Comparison of ENCODE assay signal across 8 mouse cellular contexts in the genomic region with DNA sequence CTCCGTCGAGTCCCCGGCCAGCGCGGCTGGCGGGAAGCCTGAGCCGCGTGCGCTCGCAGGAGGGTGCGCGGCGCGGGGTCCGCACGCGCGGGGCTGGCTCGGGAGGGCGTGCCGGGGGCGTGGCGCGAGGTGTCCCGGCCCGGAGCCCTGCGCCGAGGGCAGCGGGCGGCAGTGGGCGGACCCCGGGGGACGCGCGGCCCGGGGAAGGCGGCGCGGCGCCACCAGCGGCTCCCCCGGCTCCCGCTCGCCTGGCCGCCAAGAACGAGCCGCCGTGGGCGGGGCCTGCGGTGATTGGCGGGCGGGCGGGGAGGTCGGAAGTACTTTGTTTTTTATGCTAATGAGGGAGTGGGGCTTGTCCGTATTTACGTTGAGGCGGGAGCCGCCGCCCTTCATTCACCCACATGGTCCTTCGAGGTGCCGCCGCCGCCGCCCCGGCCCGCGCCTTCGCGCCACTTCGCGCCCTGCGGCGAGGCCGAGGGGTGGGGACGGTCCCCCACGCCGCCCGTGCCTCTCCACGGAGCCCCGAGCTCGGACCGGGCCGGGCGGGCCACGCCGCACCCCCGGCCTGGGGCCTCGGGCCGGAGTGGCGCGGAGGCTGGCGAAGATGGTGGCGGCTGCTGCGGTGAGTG. TPM values are rescaled to one million over a fixed set of nuclear protein-coding genes. Genes with fewer than 3 reads are reported as not detected.
A peak's percentile ranks its signal among the peaks of the same experiment; 100 is the strongest.
DNase-seq lines count a peak whose midpoint lies in the region; ATAC-seq lines count a peak whose summit lies in the region.

No protein-coding gene starts in this region.

- peak; percentile 93 for DNase-seq in CD4-positive, CD25-positive, alpha-beta regulatory T cell, adult 2 months (ENCODE audit: low read depth, low spot score)
- peak; percentile 64 for DNase-seq in brain, adult 2 months (ENCODE audit: low read depth, low spot score)
- DNase-seq in kidney, postnatal 10 days = peak; percentile 94
- peak; percentile 23 for DNase-seq in telencephalon, adult 2 months (ENCODE audit: low read depth, low spot score)

- ATAC-seq in heart, embryonic 13.5 days (ENCODE audit: extremely low read depth, insufficient number of reproducible peaks, low FRiP score, low TSS enrichment) = peak; percentile 79
- peak; percentile 82 for ATAC-seq in liver, embryonic 16.5 days (ENCODE audit: low read depth)
- peak; percentile 83 for ATAC-seq in neural tube, embryonic 13.5 days (ENCODE audit: low read depth)

- peak overlapping the region; percentile 96 for H3K27ac ChIP-seq in heart, embryonic 13.5 days (replicated peaks)
- peak overlapping the region; percentile 86 for H3K27ac ChIP-seq in liver, embryonic 16.5 days (ENCODE audit: low read length)
- H3K27ac ChIP-seq in neural tube, embryonic 13.5 days (replicated peaks) = peak overlapping the region; percentile 97

- under 1% methylated on average over 60 of the region's 94 CpGs for WGBS in heart, embryonic 13.5 days
- under 1% methylated on average over 67 of the region's 94 CpGs for WGBS in liver, embryonic 16.5 days (ENCODE audit: insufficient replicate concordance)
- under 1% methylated on average over 92 of the region's 94 CpGs for WGBS in neural tube, embryonic 13.5 days

- H3K4me3 ChIP-seq in erythroblast, embryonic 14.5 days (replicated peaks) = peak overlapping the region; percentile 80
- peak overlapping the region; percentile 89 for H3K4me3 ChIP-seq in heart, embryonic 13.5 days
- peak overlapping the region; percentile 83 for H3K4me3 ChIP-seq in liver, embryonic 16.5 days (ENCODE audit: low read depth, low read length)
- H3K4me3 ChIP-seq in neural tube, embryonic 13.5 days = peak overlapping the region; percentile 87

- H3K9ac ChIP-seq in heart, embryonic 13.5 days = peak overlapping the region; percentile 99
- peak overlapping the region; percentile 84 for H3K9ac ChIP-seq in liver, embryonic 16.5 days (ENCODE audit: low read depth, low read length)
- H3K9ac ChIP-seq in neural tube, embryonic 13.5 days = peak overlapping the region; percentile 97

- peaks cover 31% of the 10 kb centered on the region for H3K4me1 ChIP-seq in erythroblast, embryonic 14.5 days (ENCODE audit: control insufficient read depth)
- H3K4me1 ChIP-seq in heart, embryonic 13.5 days = peaks cover 30% of the 10 kb centered on the region
- H3K4me1 ChIP-seq in liver, embryonic 16.5 days (ENCODE audit: control insufficient read depth, low read depth, low read length) = peaks cover 20% of the 10 kb centered on the region
- peaks cover 39% of the 10 kb centered on the region for H3K4me1 ChIP-seq in neural tube, embryonic 13.5 days (replicated peaks)

- no peaks in the 10 kb centered on the region for H3K9me3 ChIP-seq in erythroblast, embryonic 14.5 days (ENCODE audit: control insufficient read depth, low read length)
- H3K9me3 ChIP-seq in heart, embryonic 13.5 days = no peaks in the 10 kb centered on the region
- H3K9me3 ChIP-seq in liver, embryonic 16.5 days (replicated peaks; ENCODE audit: control insufficient read depth, low read length) = no peaks in the 10 kb centered on the region
- H3K9me3 ChIP-seq in neural tube, embryonic 13.5 days = no peaks in the 10 kb centered on the region

- peaks cover 31% of the 10 kb centered on the region for H3K36me3 ChIP-seq in erythroblast, embryonic 14.5 days (ENCODE audit: control insufficient read depth)
- H3K36me3 ChIP-seq in heart, embryonic 13.5 days = peaks cover 29% of the 10 kb centered on the region
- H3K36me3 ChIP-seq in liver, embryonic 16.5 days (ENCODE audit: control insufficient read depth, insufficient read depth) = peaks cover 17% of the 10 kb centered on the region
- peaks cover 25% of the 10 kb centered on the region for H3K36me3 ChIP-seq in neural tube, embryonic 13.5 days

- H3K27me3 ChIP-seq in erythroblast, embryonic 14.5 days (ENCODE audit: control insufficient read depth) = peaks cover 12% of the 10 kb centered on the region
- no peaks in the 10 kb centered on the region for H3K27me3 ChIP-seq in heart, embryonic 13.5 days (replicated peaks)
- no peaks in the 10 kb centered on the region for H3K27me3 ChIP-seq in liver, embryonic 16.5 days (ENCODE audit: control insufficient read depth, insufficient read depth, low read depth, low read length)
- peaks cover 5% of the 10 kb centered on the region for H3K27me3 ChIP-seq in neural tube, embryonic 13.5 days

- H3K4me2 ChIP-seq in heart, embryonic 13.5 days = peak overlapping the region; percentile 97
- peak overlapping the region; percentile 96 for H3K4me2 ChIP-seq in liver, embryonic 16.5 days (ENCODE audit: low read depth, low read length)
- H3K4me2 ChIP-seq in neural tube, embryonic 13.5 days = peak overlapping the region; percentile 89

RNA-seq across cellular contexts. Expression of a gene that starts 51.3 kb away (rescaled TPM):
- not detected in 2 replicates for polyA plus RNA-seq in erythroblast, embryonic 14.5 days (2012)
- polyA plus RNA-seq in heart, embryonic 13.5 days (2015; fragmentation: Nextera tagmentation; extraction: Ambion mirVana) = 0.19 and 0.43 TPM in 2 replicates
- polyA plus RNA-seq in liver, embryonic 16.5 days (2015; fragmentation: Nextera tagmentation; extraction: Ambion mirVana) = 0.05 and 0.15 TPM in 2 replicates
- 6.7 and 7.1 TPM in 2 replicates for polyA plus RNA-seq in neural tube, embryonic 13.5 days (2015; fragmentation: Nextera tagmentation; extraction: Ambion mirVana)

Comparison
In these comparisons a context has a peak if more than half of its experiments do, and no peak if none do; other contexts are left out.
1. Peak in every context shown above with its lines: DNase-seq, ATAC-seq, H3K4me3 ChIP-seq and H3K27ac ChIP-seq.
2. DNase-seq: peak in every context shown above with its lines; median percentile 94 in kidney, postnatal 10 days; 93 in CD4-positive, CD25-positive, alpha-beta regulatory T cell, adult 2 months; 64 in brain, adult 2 months; 23 in telencephalon, adult 2 months.